Mouse (Mus musculus): ENCODE results near the gene Pbld1.

DNA sequence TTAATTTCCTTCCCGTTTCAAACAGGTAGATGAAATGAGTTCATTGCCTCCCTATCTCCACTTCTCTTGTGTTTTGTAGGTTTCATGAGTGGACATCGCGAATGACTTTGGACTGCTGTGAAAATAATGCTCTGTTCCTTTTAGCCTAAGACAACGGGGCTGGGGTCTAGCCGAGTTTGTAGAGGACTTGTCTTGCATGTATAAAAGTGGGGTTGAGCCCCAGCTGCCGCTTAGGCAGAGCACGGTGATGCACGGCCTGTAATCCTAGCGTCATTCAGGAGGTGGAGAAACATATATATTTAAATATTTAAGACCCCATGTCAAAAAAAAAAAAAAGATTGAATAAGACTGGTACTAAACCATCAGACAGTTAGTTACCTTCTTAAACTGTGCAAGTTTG is 40.7 kb downstream of the Pbld1 start:
- no peak for TF ChIP-seq CTCF (IDR thresholded peaks at IDR 0.05; ENCODE audit: low read depth)
- no peak for TF ChIP-seq EP300 (optimal IDR thresholded peaks at IDR 0.05)

All from stomach, postnatal 0 days (tissue).